Mouse (Mus musculus) neural tube, embryonic 12.5 days (tissue): ENCODE results near the gene Erbb4. TPM values are rescaled to one million over a fixed set of nuclear protein-coding genes. Genes with fewer than 3 reads are reported as not detected.

Experiments
- ATAC-seq: fragments of 200-750 bp; cut with Nextera tagmentation; 2 replicates; pipeline ENCODE4 v1.8.0; 2017; ENCODE audit warnings: low read depth, mild to moderate bottlenecking, moderate TSS enrichment, moderate library complexity; ENCODE audit not compliant: low FRiP score
- H3K27ac ChIP-seq: fragments of 300-500 bp; sonication (generic); 2 replicates; pipeline ENCODE4 v1.5.1; 2016
- H3K27me3 ChIP-seq: fragments of 300-500 bp; sonication (generic); replicated peaks from 2 replicates; pipeline ENCODE4 v1.6.1; 2016; ENCODE audit warnings: mild to moderate bottlenecking
- H3K36me3 ChIP-seq: fragments of 300-500 bp; sonication (generic); 2 replicates; pipeline ENCODE4 v1.6.1; 2016; ENCODE audit warnings: mild to moderate bottlenecking
- H3K4me1 ChIP-seq: fragments of 300-500 bp; sonication (generic); 2 replicates; pipeline ENCODE4 v1.6.1; 2016
- H3K4me2 ChIP-seq: fragments of 300-500 bp; sonication (generic); replicated peaks from 2 replicates; pipeline ENCODE4 v1.6.1; 2016; ENCODE audit warnings: mild to moderate bottlenecking
- H3K4me3 ChIP-seq: fragments of 300-500 bp; sonication (generic); 2 replicates; pipeline ENCODE4 v1.5.1; 2016
- H3K9ac ChIP-seq: fragments of 300-500 bp; sonication (generic); 2 replicates; pipeline ENCODE4 v1.6.1; 2016; ENCODE audit warnings: mild to moderate bottlenecking
- H3K9me3 ChIP-seq: fragments of 300-500 bp; sonication (generic); 2 replicates; pipeline ENCODE4 v1.6.1; 2016; ENCODE audit warnings: mild to moderate bottlenecking
- WGBS: fragments of 180-500 bp; shearing (Covaris S2); methylation state at CpG from one replicate; pipeline ENCODE4 v1.1.7; 2016; 5-methylcytosine and 5-hydroxymethylcytosine counted together
- polyA plus RNA-seq: library from polyadenylated mRNA; unstranded; fragments of >200 nt; fragmentation: Nextera tagmentation; extraction: Ambion mirVana; gene quantifications from 2 replicates; pipeline ENCODE4 v1.2.1, GENCODE M21; 2016

Gene Erbb4
- polyA plus RNA-seq, 1 experiment from 2014 or later, result 9.4 TPM

- WGBS, result 32% methylated on average over 4 of the region's 4 CpGs
- Histone ChIP-seq H3K9me3 (no peaks in the 10 kb centered on the region), H3K9ac (no peak overlapping the region), H3K4me3 (no peak overlapping the region), H3K4me1 (peaks cover 5% of the 10 kb centered on the region; the same call in 1 of the 2 replicates), H3K4me2 (no peak overlapping the region), H3K27ac (no peak overlapping the region), H3K36me3 (no peaks in the 10 kb centered on the region), H3K27me3 (no peaks in the 10 kb centered on the region)
- ATAC-seq, result no peak
These were observed 84.5 kb downstream of the Erbb4 start for GRCm38 (mm10) chr1:69023157-69023925.

- peak; percentile 86 for ATAC-seq
- 39% methylated on average over 5 of the region's 5 CpGs for WGBS
- H3K9me3 ChIP-seq, result no peaks in the 10 kb centered on the region
- H3K36me3 ChIP-seq, result no peaks in the 10 kb centered on the region
- H3K4me1 ChIP-seq, result no peaks in the 10 kb centered on the region
- no peak overlapping the region for H3K4me3 ChIP-seq
- H3K27me3 ChIP-seq, result 0 out of 2 replicates have a peak, but pooled peaks cover 3% of the 10 kb centered on the region
- H3K27ac ChIP-seq, result no peak overlapping the region
- H3K4me2 ChIP-seq, result no peak overlapping the region
- no peak overlapping the region for H3K9ac ChIP-seq
These were observed 97.9 kb downstream of the Erbb4 start for GRCm38 (mm10) chr1:69009800-69010505.

GRCm38 (mm10) chr1:69001371-69001770 is 106.5 kb downstream of the Erbb4 start:
- no peak for ATAC-seq
- H3K4me1 ChIP-seq, result no peaks in the 10 kb centered on the region
- H3K4me3 ChIP-seq, result no peak overlapping the region
- H3K27ac ChIP-seq, result no peak overlapping the region
- 85% methylated on average over 3 of the region's 3 CpGs for WGBS
- no peak overlapping the region for H3K4me2 ChIP-seq
- no peak overlapping the region for H3K9ac ChIP-seq
- no peaks in the 10 kb centered on the region for H3K9me3 ChIP-seq
- no peaks in the 10 kb centered on the region for H3K27me3 ChIP-seq
- H3K36me3 ChIP-seq, result no peaks in the 10 kb centered on the region

GRCm38 (mm10) chr1:68979251-68979650 is 128.6 kb downstream of the Erbb4 start:
- Histone ChIP-seq H3K4me2 (no peak overlapping the region), H3K27me3 (no peaks in the 10 kb centered on the region), H3K9ac (no peak overlapping the region), H3K9me3 (no peaks in the 10 kb centered on the region), H3K4me3 (no peak overlapping the region), H3K36me3 (no peaks in the 10 kb centered on the region), H3K27ac (no peak overlapping the region), H3K4me1 (no peaks in the 10 kb centered on the region)
- 84% methylated on average over 2 of the region's 2 CpGs for WGBS
- ATAC-seq, result no peak

GRCm38 (mm10) chr1:68978571-68978970 is 129.3 kb downstream of the Erbb4 start:
- Histone ChIP-seq H3K4me2 (no peak overlapping the region), H3K4me1 (peaks cover 4% of the 10 kb centered on the region; the same call in 1 of the 2 replicates), H3K4me3 (no peak overlapping the region), H3K9ac (no peak overlapping the region), H3K27ac (no peak overlapping the region), H3K27me3 (no peaks in the 10 kb centered on the region), H3K36me3 (no peaks in the 10 kb centered on the region), H3K9me3 (no peaks in the 10 kb centered on the region)
- no peak for ATAC-seq
- 92% methylated on average over 3 of the region's 3 CpGs for WGBS

- no peak overlapping the region for H3K4me2 ChIP-seq
- H3K36me3 ChIP-seq, result no peaks in the 10 kb centered on the region
- H3K9ac ChIP-seq, result no peak overlapping the region
- H3K27me3 ChIP-seq, result no peaks in the 10 kb centered on the region
- peaks cover 8% of the 10 kb centered on the region; the same call in 1 of the 2 replicates for H3K4me1 ChIP-seq
- 0 out of 2 replicates have a peak, but pooled peaks have one; percentile 7 for ATAC-seq
- WGBS, result 30% methylated on average over 5 of the region's 5 CpGs
- H3K9me3 ChIP-seq, result no peaks in the 10 kb centered on the region
- no peak overlapping the region for H3K27ac ChIP-seq
- H3K4me3 ChIP-seq, result no peak overlapping the region
These were observed 134.3 kb downstream of the Erbb4 start for GRCm38 (mm10) chr1:68973355-68974127.

- no peak overlapping the region for H3K4me3 ChIP-seq
- no peak for ATAC-seq
- H3K9me3 ChIP-seq, result no peaks in the 10 kb centered on the region
- no peak overlapping the region for H3K4me2 ChIP-seq
- no peaks in the 10 kb centered on the region for H3K4me1 ChIP-seq
- H3K27me3 ChIP-seq, result no peaks in the 10 kb centered on the region
- no peaks in the 10 kb centered on the region for H3K36me3 ChIP-seq
- H3K9ac ChIP-seq, result no peak overlapping the region
- H3K27ac ChIP-seq, result no peak overlapping the region
These were observed 143.7 kb downstream of the Erbb4 start for GRCm38 (mm10) chr1:68964127-68964526.

- Histone ChIP-seq H3K9me3 (no peaks in the 10 kb centered on the region), H3K4me3 (no peak overlapping the region), H3K4me2 (no peak overlapping the region), H3K27me3 (no peaks in the 10 kb centered on the region), H3K4me1 (no peaks in the 10 kb centered on the region), H3K9ac (no peak overlapping the region), H3K36me3 (no peaks in the 10 kb centered on the region), H3K27ac (no peak overlapping the region)
- ATAC-seq, result no peak
- WGBS, result 54% methylated on average over 2 of the region's 2 CpGs
These were observed 146.3 kb downstream of the Erbb4 start for GRCm38 (mm10) chr1:68961365-68962116.

- H3K36me3 ChIP-seq, result no peaks in the 10 kb centered on the region
- no peak for ATAC-seq
- H3K27ac ChIP-seq, result no peak overlapping the region
- H3K9ac ChIP-seq, result no peak overlapping the region
- no peak overlapping the region for H3K4me2 ChIP-seq
- no peaks in the 10 kb centered on the region for H3K4me1 ChIP-seq
- 42% methylated on average over 4 of the region's 4 CpGs for WGBS
- H3K9me3 ChIP-seq, result no peaks in the 10 kb centered on the region
- no peaks in the 10 kb centered on the region for H3K27me3 ChIP-seq
- H3K4me3 ChIP-seq, result no peak overlapping the region
These were observed 150.9 kb downstream of the Erbb4 start for GRCm38 (mm10) chr1:68956766-68957533.

- Histone ChIP-seq H3K9me3 (no peaks in the 10 kb centered on the region), H3K27ac (no peak overlapping the region), H3K27me3 (no peaks in the 10 kb centered on the region), H3K9ac (no peak overlapping the region), H3K36me3 (no peaks in the 10 kb centered on the region), H3K4me2 (no peak overlapping the region), H3K4me3 (no peak overlapping the region), H3K4me1 (no peaks in the 10 kb centered on the region)
- ATAC-seq, result no peak
- 60% methylated on average over 2 of the region's 2 CpGs for WGBS
These were observed 152.4 kb downstream of the Erbb4 start for GRCm38 (mm10) chr1:68955482-68955881.

- Histone ChIP-seq H3K4me3 (no peak overlapping the region), H3K9me3 (no peaks in the 10 kb centered on the region), H3K27me3 (no peaks in the 10 kb centered on the region), H3K4me1 (no peaks in the 10 kb centered on the region), H3K36me3 (no peaks in the 10 kb centered on the region), H3K4me2 (no peak overlapping the region), H3K27ac (no peak overlapping the region), H3K9ac (no peak overlapping the region)
- WGBS, result 81% methylated on average over 2 of the region's 2 CpGs
- ATAC-seq, result no peak
These were observed 164.7 kb downstream of the Erbb4 start for GRCm38 (mm10) chr1:68943141-68943540.
